Comparison of ENCODE assay signal across 8 mouse cellular contexts in genomic region chr2:117018917-117019538, GRCm38 (mm10).
DNase-seq lines count a peak whose midpoint lies in the region; ATAC-seq and TF ChIP-seq lines count a peak whose summit lies in the region.

No protein-coding gene starts in this region.

- intact Hi-C loops in gastrocnemius, postnatal 14 days (cut with DNase I; ENCODE audit: low total_unique reads) = no loop called here

- DNase-seq in gastrocnemius, postnatal 14 days = peak; percentile 88
- peak; percentile 90 for DNase-seq in kidney, postnatal 10 days
- peak; percentile 89 for DNase-seq in lung, postnatal 10 days
- peak; percentile 95 for DNase-seq in skeletal muscle tissue, adult 2 months (ENCODE audit: low read depth, low spot score)

- 0 out of 2 replicates have a peak, but pooled peaks have one; percentile 23 for ATAC-seq in midbrain, embryonic 12.5 days (ENCODE audit: low FRiP score, low read depth)
- no peak for ATAC-seq in midbrain, embryonic 13.5 days
- no peak for ATAC-seq in megakaryocyte-erythroid progenitor cell, adult 5-6 weeks (replicated peaks; ENCODE audit: low FRiP score, low TSS enrichment, poor library complexity, severe bottlenecking)

- H3K4me1 ChIP-seq in midbrain, embryonic 12.5 days = peaks cover 21% of the 10 kb centered on the region
- H3K4me1 ChIP-seq in midbrain, embryonic 13.5 days (replicated peaks) = peaks cover 21% of the 10 kb centered on the region
- H3K4me1 ChIP-seq in bone marrow macrophage, adult 2 months (ENCODE audit: control insufficient read depth, insufficient read depth, low read length) = peaks cover 39% of the 10 kb centered on the region

- H3K9me3 ChIP-seq in midbrain, embryonic 12.5 days = no peaks in the 10 kb centered on the region
- H3K9me3 ChIP-seq in midbrain, embryonic 13.5 days = no peaks in the 10 kb centered on the region

- TF ChIP-seq CTCF in bone marrow macrophage, adult 2 months (IDR thresholded peaks at IDR 0.05; ENCODE audit: low read depth, low read length) = no peak

- WGBS in midbrain, embryonic 12.5 days = 9% methylated on average over 6 of the region's 6 CpGs
- WGBS in midbrain, embryonic 13.5 days = 22% methylated on average over 6 of the region's 6 CpGs

- H3K9ac ChIP-seq in midbrain, embryonic 12.5 days (replicated peaks) = no peak overlapping the region
- no peak overlapping the region for H3K9ac ChIP-seq in midbrain, embryonic 13.5 days (replicated peaks)

- no peak for TF ChIP-seq POLR2A in bone marrow macrophage, adult 2 months (IDR thresholded peaks at IDR 0.05; ENCODE audit: borderline replicate concordance, low read depth, low read length)

- H3K4me2 ChIP-seq in midbrain, embryonic 12.5 days (replicated peaks) = no peak overlapping the region
- H3K4me2 ChIP-seq in midbrain, embryonic 13.5 days (replicated peaks) = no peak overlapping the region

- H3K4me3 ChIP-seq in midbrain, embryonic 12.5 days = no peak overlapping the region
- H3K4me3 ChIP-seq in midbrain, embryonic 13.5 days (replicated peaks) = no peak overlapping the region
- H3K4me3 ChIP-seq in bone marrow macrophage, adult 2 months (ENCODE audit: insufficient read depth, low read length) = peak overlapping the region; percentile 44

- no peaks in the 10 kb centered on the region for H3K36me3 ChIP-seq in midbrain, embryonic 12.5 days
- H3K36me3 ChIP-seq in midbrain, embryonic 13.5 days = no peaks in the 10 kb centered on the region

- no peaks in the 10 kb centered on the region for H3K27me3 ChIP-seq in midbrain, embryonic 12.5 days
- no peaks in the 10 kb centered on the region for H3K27me3 ChIP-seq in midbrain, embryonic 13.5 days

- H3K27ac ChIP-seq in midbrain, embryonic 12.5 days (replicated peaks) = 0 out of 2 replicates have a peak overlapping the region, but pooled peaks have one; percentile 49
- no peak overlapping the region for H3K27ac ChIP-seq in midbrain, embryonic 13.5 days
- peak overlapping the region; percentile 100 for H3K27ac ChIP-seq in bone marrow macrophage, adult 2 months (ENCODE audit: insufficient read depth, low read depth, low read length)
